Mouse (Mus musculus) neural tube, embryonic 12.5 days (tissue): ENCODE data around the gene Vmn1r40. TPM values are rescaled to one million over a fixed set of nuclear protein-coding genes. Genes with fewer than 3 reads are reported as not detected.

Experiments used
- ATAC-seq: fragments of 200-750 bp; cut with Nextera tagmentation; 2 replicates; pipeline ENCODE4 v1.8.0; 2017; ENCODE audit warnings: low read depth, mild to moderate bottlenecking, moderate TSS enrichment, moderate library complexity; ENCODE audit not compliant: low FRiP score
- H3K27ac ChIP-seq: fragments of 300-500 bp; sonication (generic); 2 replicates; pipeline ENCODE4 v1.5.1; 2016
- H3K27me3 ChIP-seq: fragments of 300-500 bp; sonication (generic); replicated peaks from 2 replicates; pipeline ENCODE4 v1.6.1; 2016; ENCODE audit warnings: mild to moderate bottlenecking
- H3K36me3 ChIP-seq: fragments of 300-500 bp; sonication (generic); 2 replicates; pipeline ENCODE4 v1.6.1; 2016; ENCODE audit warnings: mild to moderate bottlenecking
- H3K4me1 ChIP-seq: fragments of 300-500 bp; sonication (generic); 2 replicates; pipeline ENCODE4 v1.6.1; 2016
- H3K4me2 ChIP-seq: fragments of 300-500 bp; sonication (generic); replicated peaks from 2 replicates; pipeline ENCODE4 v1.6.1; 2016; ENCODE audit warnings: mild to moderate bottlenecking
- H3K4me3 ChIP-seq: fragments of 300-500 bp; sonication (generic); 2 replicates; pipeline ENCODE4 v1.5.1; 2016
- H3K9ac ChIP-seq: fragments of 300-500 bp; sonication (generic); 2 replicates; pipeline ENCODE4 v1.6.1; 2016; ENCODE audit warnings: mild to moderate bottlenecking
- H3K9me3 ChIP-seq: fragments of 300-500 bp; sonication (generic); 2 replicates; pipeline ENCODE4 v1.6.1; 2016; ENCODE audit warnings: mild to moderate bottlenecking
- WGBS: fragments of 180-500 bp; shearing (Covaris S2); methylation state at CpG from one replicate; pipeline ENCODE4 v1.1.7; 2016; 5-methylcytosine and 5-hydroxymethylcytosine counted together
- polyA plus RNA-seq: library from polyadenylated mRNA; unstranded; fragments of >200 nt; fragmentation: Nextera tagmentation; extraction: Ambion mirVana; gene quantifications from 2 replicates; pipeline ENCODE4 v1.2.1, GENCODE M21; 2016

The Vmn1r40 gene
- polyA plus RNA-seq, result not detected in 2 replicates

DNA sequence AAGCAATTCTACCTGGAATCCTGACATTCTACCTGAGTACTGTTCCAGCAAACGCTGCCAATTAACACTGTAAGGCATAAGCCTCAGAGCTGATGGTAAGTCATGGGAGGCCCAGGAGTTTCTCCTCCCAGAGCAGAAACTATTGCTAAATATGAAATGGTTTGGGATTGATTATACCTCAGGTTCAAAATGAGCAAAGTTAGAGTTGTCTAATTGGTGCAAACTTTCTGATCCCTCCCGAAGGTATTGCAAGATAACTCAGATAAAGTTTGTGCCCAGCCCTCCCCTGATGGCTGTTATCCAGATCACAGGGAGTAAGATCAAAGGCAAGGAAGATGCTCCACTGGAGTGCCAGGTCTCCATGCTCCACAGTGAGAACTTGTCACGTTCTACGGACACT is at the start of gene Vmn1r40:
Gene Vmn1r40, plus strand, starts transcription at position 301 of the 400 bp plus-strand sequence.
- Histone ChIP-seq H3K4me3 (no peak within 1 kb of the TSS), H3K9ac (no peak within 1 kb of the TSS), H3K27me3 (no peaks in the 10 kb centered on the region), H3K9me3 (no peaks in the 10 kb centered on the region; the same call in 1 of the 2 replicates), H3K4me1 (no peaks in the 10 kb centered on the region), H3K4me2 (no peak within 1 kb of the TSS), H3K36me3 (no peaks in the 10 kb centered on the region), H3K27ac (no peak within 1 kb of the TSS)
- no peak for ATAC-seq
- 81% methylated on average over 4 of the region's 4 CpGs for WGBS

DNA sequence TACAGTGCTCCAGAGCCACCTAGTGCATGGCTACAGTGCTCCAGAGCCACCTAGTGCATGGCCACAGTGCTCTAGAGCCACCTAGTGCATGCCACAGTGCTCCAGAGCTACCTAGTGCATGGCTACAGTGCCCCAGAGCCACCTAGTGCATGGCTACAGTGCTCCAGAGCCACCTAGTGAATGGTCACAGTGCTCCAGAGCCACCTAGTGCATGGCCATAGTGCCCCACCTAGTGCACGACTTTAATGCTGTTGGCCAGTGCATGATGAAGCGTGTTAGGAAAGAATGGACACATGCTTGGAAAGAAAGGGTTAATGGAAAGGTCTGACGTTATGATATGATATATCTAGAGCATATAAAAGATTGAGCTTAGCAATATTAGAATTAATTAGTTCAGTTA is 49.0 kb upstream of the Vmn1r40 start:
- H3K4me1 ChIP-seq, result no peaks in the 10 kb centered on the region

DNA sequence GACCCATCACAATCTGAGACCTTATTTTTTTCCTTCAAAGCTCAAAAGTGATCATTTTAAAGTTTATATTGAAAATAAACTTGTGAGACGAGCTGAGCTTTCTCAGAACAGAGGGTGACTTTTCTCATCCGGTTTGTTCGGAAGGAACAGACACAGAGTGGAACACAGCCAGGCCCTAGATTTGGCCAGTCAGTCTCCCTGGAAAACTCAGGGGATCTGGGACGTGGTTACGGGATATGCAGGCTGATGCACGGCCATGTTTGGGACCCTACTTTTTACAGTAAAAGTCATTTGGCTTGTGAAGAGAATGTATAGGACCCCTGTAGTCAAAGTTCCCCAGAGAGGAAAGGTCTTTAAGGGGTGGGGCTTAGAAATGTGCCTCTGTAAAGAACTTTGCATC is 48.4 kb upstream of the Vmn1r40 start:
- no peak overlapping the region for H3K27ac ChIP-seq

More for the DNA sequence above, 49.0 kb upstream of the Vmn1r40 start:
- 86% methylated on average over 3 of the region's 3 CpGs for WGBS
- H3K27ac ChIP-seq, result no peak overlapping the region
- H3K27me3 ChIP-seq, result no peaks in the 10 kb centered on the region
- no peaks in the 10 kb centered on the region for H3K9me3 ChIP-seq
- no peak overlapping the region for H3K4me3 ChIP-seq
- H3K36me3 ChIP-seq, result peaks cover 4% of the 10 kb centered on the region; the same call in 1 of the 2 replicates
- no peak for ATAC-seq
- no peak overlapping the region for H3K4me2 ChIP-seq
- H3K9ac ChIP-seq, result no peak overlapping the region

DNA sequence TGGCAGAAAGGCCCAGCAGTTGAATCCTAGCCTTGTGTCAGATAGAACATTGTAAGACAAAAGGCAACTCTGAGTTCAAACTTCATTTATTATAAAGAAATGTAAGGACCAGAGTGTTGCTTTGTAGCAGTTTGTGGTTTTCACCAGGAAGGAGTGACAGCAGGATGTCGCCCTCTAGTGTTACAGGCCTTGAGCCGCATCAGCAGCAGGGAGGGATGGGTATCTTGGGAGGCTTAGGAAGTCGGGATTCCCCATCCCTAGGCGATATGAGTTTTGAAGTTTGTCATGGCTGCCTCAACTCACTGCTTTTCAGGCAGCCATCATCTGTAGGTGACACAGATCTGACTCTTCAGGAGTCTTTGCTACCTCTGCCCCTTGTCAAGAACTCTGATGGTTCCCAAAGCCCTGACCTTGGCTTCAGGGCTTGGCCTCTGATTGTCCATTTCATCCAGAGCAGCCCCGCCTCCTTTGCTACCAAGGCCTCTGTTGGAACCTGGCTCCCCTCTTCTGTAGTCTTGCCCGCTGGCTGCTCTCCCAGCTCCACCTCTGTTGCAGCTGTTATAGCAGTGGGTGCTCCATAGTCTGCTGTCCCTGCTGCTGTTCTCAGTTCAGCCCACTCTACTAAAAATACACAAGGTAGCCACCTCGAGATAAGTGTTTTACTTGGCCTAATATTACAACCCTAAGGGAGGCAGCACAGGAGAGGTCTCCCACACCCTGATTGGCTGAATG is 47.5 kb upstream of the Vmn1r40 start:
- H3K9ac ChIP-seq, result no peak overlapping the region
- no peak for ATAC-seq
- no peaks in the 10 kb centered on the region for H3K4me1 ChIP-seq
- H3K9me3 ChIP-seq, result no peaks in the 10 kb centered on the region
- no peak overlapping the region for H3K27ac ChIP-seq
- H3K4me2 ChIP-seq, result no peak overlapping the region
- H3K27me3 ChIP-seq, result no peaks in the 10 kb centered on the region
- H3K36me3 ChIP-seq, result peaks cover 12% of the 10 kb centered on the region; the same call in 1 of the 2 replicates
- no peak overlapping the region for H3K4me3 ChIP-seq
- 36% methylated on average over 7 of the region's 7 CpGs for WGBS

More for the DNA sequence above, 48.4 kb upstream of the Vmn1r40 start:
- Histone ChIP-seq H3K4me2 (no peak overlapping the region), H3K9me3 (no peaks in the 10 kb centered on the region), H3K4me1 (no peaks in the 10 kb centered on the region), H3K36me3 (peaks cover 9% of the 10 kb centered on the region; the same call in 1 of the 2 replicates), H3K9ac (no peak overlapping the region), H3K4me3 (no peak overlapping the region), H3K27me3 (no peaks in the 10 kb centered on the region)
- ATAC-seq, result no peak
- 89% methylated on average over 6 of the region's 6 CpGs for WGBS

DNA sequence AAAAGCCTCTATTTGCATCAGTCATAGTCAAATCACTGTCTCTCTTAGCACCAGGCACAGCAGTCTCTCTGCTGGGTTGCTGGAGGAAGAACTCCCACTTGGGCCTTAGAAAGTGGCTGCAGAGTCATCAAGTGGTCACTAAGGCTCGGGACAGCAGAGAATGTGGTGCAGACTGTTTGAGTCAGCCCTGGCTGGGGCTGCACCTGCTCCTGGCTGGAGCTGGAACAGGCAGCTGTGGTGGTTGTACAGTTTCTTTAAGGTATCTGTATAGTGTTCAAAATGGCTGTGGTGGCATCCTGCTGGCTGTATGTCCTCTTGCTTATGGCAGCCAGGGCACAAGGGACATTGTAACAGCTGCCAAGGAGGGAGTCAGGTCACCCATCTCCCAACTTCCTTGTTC is 46.9 kb upstream of the Vmn1r40 start:
- no peak overlapping the region for H3K4me3 ChIP-seq
- no peaks in the 10 kb centered on the region for H3K9me3 ChIP-seq
- no peak overlapping the region for H3K27ac ChIP-seq
- 58% methylated on average over 1 of the region's 1 CpGs for WGBS
- no peaks in the 10 kb centered on the region for H3K4me1 ChIP-seq
- H3K36me3 ChIP-seq, result peaks cover 12% of the 10 kb centered on the region; the same call in 1 of the 2 replicates
- no peak overlapping the region for H3K9ac ChIP-seq
- no peak overlapping the region for H3K4me2 ChIP-seq
- ATAC-seq, result no peak
- H3K27me3 ChIP-seq, result no peaks in the 10 kb centered on the region

DNA sequence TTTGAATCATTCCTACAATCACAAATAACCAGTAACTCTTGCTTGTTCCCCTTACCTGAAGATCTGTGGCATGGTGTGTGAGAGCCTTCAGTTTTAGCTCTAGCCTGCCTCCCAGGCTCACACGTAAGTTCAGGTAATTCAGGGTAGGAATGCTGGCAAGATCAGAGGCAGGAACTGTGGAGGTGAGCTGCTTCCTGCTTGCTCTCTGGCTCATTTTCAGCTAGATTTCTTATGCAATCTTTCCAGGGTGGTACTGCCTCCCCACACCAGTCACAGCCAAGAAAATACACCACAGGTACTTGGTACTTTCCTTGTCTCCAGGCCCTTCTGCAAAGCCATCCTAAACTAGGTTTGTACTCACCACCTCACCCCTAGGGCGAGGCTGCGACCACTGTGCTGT is 44.8 kb upstream of the Vmn1r40 start:
- no peak overlapping the region for H3K27ac ChIP-seq
- H3K4me1 ChIP-seq, result no peaks in the 10 kb centered on the region
- no peaks in the 10 kb centered on the region for H3K9me3 ChIP-seq
- 91% methylated on average over 3 of the region's 3 CpGs for WGBS
- peaks cover 12% of the 10 kb centered on the region; the same call in 1 of the 2 replicates for H3K36me3 ChIP-seq
- H3K4me2 ChIP-seq, result no peak overlapping the region
- no peak overlapping the region for H3K4me3 ChIP-seq
- no peak for ATAC-seq
- no peak overlapping the region for H3K9ac ChIP-seq
- H3K27me3 ChIP-seq, result no peaks in the 10 kb centered on the region

DNA sequence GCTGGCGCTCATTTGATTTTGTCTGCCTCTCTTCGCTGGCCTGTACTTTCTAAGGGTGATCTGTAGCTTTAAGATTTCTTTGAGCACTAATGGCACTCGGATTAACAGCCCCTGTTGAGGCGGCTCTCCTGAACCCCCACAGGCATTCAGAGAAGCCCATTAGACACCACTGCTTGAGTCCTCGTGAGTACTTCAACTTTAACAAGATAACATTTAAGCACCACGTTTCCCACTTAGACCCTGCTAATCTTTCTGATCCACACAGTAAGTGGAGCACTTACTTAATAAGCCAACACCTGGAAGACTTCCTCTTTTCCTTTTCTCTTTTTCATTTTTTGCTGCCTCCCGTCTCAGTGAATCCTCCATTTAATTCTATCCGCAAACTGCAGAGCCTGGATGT is 42.2 kb upstream of the Vmn1r40 start:
- Histone ChIP-seq H3K4me1 (no peaks in the 10 kb centered on the region), H3K9ac (no peak overlapping the region), H3K9me3 (no peaks in the 10 kb centered on the region), H3K27me3 (no peaks in the 10 kb centered on the region), H3K4me2 (no peak overlapping the region), H3K4me3 (no peak overlapping the region), H3K36me3 (peaks cover 12% of the 10 kb centered on the region; the same call in 1 of the 2 replicates), H3K27ac (no peak overlapping the region)
- no peak for ATAC-seq
- WGBS, result 68% methylated on average over 8 of the region's 8 CpGs

DNA sequence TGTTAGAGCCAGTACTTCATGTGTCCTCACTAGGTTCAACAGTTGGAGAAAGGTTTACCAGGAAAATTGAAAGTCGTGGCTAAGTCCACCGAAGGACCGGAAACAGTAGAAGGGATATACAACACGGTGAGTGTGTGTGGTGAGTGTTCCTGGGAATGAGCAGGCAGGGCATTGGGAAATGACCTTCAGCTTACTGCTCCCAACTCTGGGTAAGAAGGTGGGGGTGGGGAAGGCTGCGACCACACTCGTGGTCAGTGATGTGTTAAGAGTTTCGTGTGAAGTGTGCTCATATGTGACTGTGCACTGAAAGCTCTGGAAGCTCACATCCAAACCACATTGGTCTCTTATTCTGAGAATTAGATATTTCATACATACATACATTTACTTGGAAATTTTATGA is 41.7 kb upstream of the Vmn1r40 start:
- H3K4me1 ChIP-seq, result no peaks in the 10 kb centered on the region
- H3K4me2 ChIP-seq, result no peak overlapping the region
- no peak overlapping the region for H3K27ac ChIP-seq
- H3K27me3 ChIP-seq, result no peaks in the 10 kb centered on the region
- WGBS, result 88% methylated on average over 7 of the region's 7 CpGs
- H3K36me3 ChIP-seq, result peaks cover 12% of the 10 kb centered on the region; the same call in 1 of the 2 replicates
- no peak overlapping the region for H3K9ac ChIP-seq
- no peak overlapping the region for H3K4me3 ChIP-seq
- ATAC-seq, result no peak
- no peaks in the 10 kb centered on the region for H3K9me3 ChIP-seq

DNA sequence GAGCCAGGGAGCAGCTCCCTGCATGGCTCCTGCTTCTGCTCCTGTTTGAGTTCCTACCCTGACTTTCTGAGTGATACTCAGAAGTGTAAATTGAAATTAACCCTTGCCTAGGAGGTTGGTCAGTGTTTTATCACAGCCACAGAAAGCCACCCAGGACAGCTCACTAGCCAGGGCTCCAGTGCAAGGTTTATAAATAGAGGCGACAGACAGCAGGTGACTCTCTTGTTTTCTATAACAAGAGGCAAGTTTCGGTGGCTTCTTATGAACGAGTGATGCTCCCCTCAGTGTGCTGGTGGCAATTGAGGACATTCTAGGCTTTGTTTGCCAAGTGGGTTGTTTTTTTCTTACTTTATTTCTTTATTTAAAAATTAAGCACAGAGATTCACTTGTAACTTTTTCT is 40.4 kb upstream of the Vmn1r40 start:
- H3K4me1 ChIP-seq, result no peaks in the 10 kb centered on the region
- ATAC-seq, result no peak
- WGBS, result 85% methylated on average over 3 of the region's 3 CpGs

DNA sequence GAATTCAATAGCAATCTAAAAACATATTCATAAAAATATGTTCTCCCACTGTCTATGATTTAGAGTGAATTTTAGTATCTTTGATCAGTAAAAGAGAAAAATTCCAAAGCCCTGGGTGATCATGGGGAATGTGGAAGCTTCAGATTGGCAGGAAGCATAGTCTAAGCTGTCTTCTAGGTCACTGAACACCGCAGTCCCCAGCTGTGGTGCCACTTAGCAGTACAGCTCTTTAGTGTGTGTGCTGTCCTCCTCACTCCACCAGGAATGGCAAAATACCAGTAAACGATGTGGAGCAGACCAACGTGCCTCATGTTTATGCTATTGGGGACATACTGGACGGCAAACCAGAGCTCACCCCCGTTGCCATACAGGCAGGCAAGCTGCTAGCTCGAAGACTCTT is 37.8 kb upstream of the Vmn1r40 start:
- no peak overlapping the region for H3K4me2 ChIP-seq
- H3K9me3 ChIP-seq, result no peaks in the 10 kb centered on the region
- no peak for ATAC-seq
- H3K9ac ChIP-seq, result no peak overlapping the region
- H3K4me1 ChIP-seq, result no peaks in the 10 kb centered on the region
- 89% methylated on average over 6 of the region's 6 CpGs for WGBS
- no peak overlapping the region for H3K27ac ChIP-seq
- H3K4me3 ChIP-seq, result no peak overlapping the region
- H3K36me3 ChIP-seq, result peaks cover 5% of the 10 kb centered on the region; the same call in 1 of the 2 replicates
- H3K27me3 ChIP-seq, result no peaks in the 10 kb centered on the region

More for the DNA sequence above, 40.4 kb upstream of the Vmn1r40 start:
- Histone ChIP-seq H3K27ac (no peak overlapping the region), H3K27me3 (no peaks in the 10 kb centered on the region), H3K4me3 (no peak overlapping the region), H3K9ac (no peak overlapping the region), H3K4me2 (no peak overlapping the region), H3K36me3 (peaks cover 12% of the 10 kb centered on the region; the same call in 1 of the 2 replicates), H3K9me3 (no peaks in the 10 kb centered on the region)

DNA sequence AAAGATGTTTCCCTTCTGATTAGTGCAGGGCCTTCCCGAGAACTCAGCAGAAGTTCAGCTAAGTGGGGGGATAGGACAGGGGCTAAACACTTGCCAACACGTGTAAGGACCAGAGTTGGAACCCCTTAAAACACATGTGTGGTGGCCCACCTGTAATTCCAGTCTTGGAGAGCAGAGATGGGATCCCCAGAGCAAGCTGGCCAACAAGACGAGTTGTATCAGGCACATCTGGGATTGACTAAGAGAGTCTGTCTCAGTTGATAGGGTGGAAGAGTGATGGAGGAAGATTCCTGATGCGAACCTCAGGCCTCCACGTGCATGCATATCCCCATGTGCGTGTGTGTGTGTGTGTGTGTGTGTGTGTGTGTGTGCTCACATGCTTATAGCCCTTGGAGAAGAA is 35.9 kb upstream of the Vmn1r40 start:
- H3K27me3 ChIP-seq, result no peaks in the 10 kb centered on the region
- WGBS, result 84% methylated on average over 6 of the region's 6 CpGs

DNA sequence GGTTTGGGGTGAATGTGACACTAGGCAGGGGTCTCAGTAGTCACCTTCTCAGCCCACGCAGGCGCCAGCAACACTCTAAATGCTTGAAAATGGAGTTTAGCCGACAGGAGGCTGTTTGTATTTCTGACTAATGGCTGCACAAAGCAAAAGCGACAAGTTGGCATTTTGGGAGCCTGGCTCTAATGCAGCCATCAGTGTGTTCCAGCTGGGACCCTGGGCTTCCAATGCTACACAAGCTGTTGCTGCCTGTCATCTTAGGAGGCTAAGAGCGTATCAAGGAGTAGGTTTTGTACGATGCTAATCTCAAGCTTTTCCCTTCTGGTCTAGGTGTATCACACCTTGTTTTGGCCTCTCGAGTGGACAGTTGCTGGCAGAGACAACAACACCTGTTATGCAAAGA is 34.7 kb upstream of the Vmn1r40 start:
- WGBS, result 95% methylated on average over 7 of the region's 7 CpGs
- Histone ChIP-seq H3K9ac (no peak overlapping the region), H3K4me2 (no peak overlapping the region), H3K27ac (no peak overlapping the region), H3K27me3 (no peaks in the 10 kb centered on the region), H3K4me3 (no peak overlapping the region), H3K4me1 (no peaks in the 10 kb centered on the region), H3K36me3 (peaks cover 9% of the 10 kb centered on the region), H3K9me3 (no peaks in the 10 kb centered on the region)
- ATAC-seq, result no peak

More for the DNA sequence above, 35.9 kb upstream of the Vmn1r40 start:
- Histone ChIP-seq H3K4me1 (no peaks in the 10 kb centered on the region), H3K9me3 (no peaks in the 10 kb centered on the region), H3K9ac (no peak overlapping the region), H3K4me3 (no peak overlapping the region), H3K27ac (no peak overlapping the region), H3K4me2 (no peak overlapping the region), H3K36me3 (peaks cover 9% of the 10 kb centered on the region)
- no peak for ATAC-seq
